Mouse (Mus musculus) ovary, adult 18-20 months (tissue): Measurements from ENCODE around the gene Atp2c2.

ENCODE experiments used
- DNase-seq: peaks from one replicate; pipeline ENCODE4 v3.0.0; 2022; ENCODE audit warnings: low spot score, mixed read lengths

Gene Atp2c2

GRCm38 (mm10) chr8:119702965-119703364 lies 3.2 kb downstream of the Atp2c2 start:
- no peak for DNase-seq

- DNase-seq = no peak
These were observed 7.3 kb downstream of the Atp2c2 start for GRCm38 (mm10) chr8:119707146-119707545.

DNA sequence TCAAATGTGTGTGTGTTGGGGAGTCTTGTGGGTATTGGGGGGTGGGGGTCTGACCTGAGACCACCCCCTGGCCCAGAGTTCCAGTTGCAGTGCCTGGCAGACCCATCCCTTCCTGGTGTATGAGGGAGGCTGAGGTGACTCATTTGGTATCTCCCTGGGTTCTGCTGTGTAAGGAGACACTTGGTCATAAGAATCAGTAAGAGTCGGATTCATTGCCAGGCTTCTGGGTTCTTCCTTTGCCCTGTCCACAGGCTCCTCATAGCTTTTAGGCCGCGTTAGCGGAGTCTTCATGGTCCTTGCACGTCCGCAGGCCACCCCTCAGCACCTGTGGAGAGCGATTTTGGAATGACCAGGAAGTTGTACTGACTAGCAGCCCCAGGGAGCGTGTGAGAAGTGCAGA lies 8.7 kb downstream of the Atp2c2 start:
- DNase-seq = no peak

DNA sequence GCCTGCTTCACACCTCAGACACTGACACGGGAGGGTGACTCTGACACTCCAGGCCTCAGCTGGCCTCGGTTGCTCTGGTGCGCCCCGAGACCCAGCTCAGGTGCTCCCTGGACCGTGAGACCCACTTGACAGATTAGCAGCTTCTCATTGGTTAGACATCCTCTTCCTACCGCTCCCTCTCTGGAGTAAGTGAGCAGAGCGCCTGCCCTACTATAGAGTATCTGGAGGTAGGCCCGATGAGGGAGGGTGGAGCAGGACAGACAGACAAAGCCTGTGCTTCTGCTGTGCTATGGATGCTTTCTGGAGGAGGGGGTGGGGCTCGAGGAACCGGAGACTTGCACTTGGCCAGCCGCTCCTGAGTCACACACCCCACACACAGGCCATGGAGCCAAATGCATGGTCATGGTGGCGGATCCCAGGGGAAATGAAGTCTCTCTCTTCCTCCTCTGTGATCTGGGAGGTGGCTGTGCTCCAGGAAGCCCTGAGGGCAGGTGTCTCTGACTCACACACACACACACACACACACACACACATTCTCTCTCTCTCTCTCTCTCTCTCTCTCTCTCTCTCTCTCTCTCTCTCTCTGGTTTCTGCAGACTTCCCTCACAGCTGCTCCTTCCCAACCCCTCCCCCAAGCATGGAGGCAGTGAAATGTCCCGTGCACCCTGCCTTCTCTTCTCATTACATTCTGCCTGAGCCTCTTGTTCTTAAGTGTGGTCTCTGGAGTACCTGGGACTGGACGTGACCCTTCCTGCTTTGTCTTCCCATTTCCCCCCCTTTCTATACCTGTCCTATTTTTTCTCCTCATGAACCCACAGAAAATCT lies 9.3 kb downstream of the Atp2c2 start:
- DNase-seq = no peak

- DNase-seq = no peak
These were observed 9.9 kb downstream of the Atp2c2 start for GRCm38 (mm10) chr8:119709703-119710093.

GRCm38 (mm10) chr8:119712226-119712625 lies 12.4 kb downstream of the Atp2c2 start:
- no peak for DNase-seq

DNA sequence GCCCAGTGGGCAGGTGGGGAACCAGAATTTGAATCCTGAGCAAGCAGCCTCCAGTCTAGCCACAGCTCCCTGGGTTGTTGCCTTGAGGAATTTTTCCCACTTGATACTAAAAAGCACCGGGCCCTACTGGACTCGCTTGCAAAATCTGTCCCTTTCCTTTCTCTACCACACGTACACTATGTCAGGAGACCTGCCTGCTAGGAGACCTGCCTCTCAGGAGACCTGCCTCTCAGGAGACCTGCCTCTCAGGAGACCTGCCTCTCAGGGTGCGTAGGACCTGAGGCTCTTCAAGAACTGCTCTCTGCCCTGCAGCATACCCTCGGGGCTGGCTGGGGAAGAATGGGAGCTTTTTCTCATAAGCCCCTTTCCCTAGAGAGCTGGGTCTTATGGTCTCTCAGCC lies 13.6 kb downstream of the Atp2c2 start:
- no peak for DNase-seq

DNA sequence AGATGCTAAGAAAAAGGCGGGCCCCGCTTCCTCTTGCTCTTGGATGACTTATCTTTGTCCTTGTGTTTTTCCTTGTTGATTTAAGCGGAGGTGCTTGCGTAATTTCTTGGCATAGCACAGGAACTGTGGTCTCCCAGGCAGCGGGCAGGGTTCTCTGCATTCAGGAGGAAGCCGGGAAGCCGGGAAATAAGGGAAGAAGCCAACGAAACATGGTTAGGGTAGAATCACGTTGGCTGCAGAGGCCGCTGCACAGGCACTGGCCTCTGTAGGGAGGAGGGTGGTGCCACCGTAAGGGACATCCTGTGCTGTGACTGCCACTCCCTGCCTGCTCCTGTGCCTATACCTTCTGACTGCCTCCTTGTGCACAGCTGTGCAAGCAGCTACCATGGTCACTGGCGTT lies 15.4 kb downstream of the Atp2c2 start:
- peak; percentile 71 for DNase-seq

GRCm38 (mm10) chr8:119716730-119717299 lies 17.0 kb downstream of the Atp2c2 start:
- no peak for DNase-seq

DNA sequence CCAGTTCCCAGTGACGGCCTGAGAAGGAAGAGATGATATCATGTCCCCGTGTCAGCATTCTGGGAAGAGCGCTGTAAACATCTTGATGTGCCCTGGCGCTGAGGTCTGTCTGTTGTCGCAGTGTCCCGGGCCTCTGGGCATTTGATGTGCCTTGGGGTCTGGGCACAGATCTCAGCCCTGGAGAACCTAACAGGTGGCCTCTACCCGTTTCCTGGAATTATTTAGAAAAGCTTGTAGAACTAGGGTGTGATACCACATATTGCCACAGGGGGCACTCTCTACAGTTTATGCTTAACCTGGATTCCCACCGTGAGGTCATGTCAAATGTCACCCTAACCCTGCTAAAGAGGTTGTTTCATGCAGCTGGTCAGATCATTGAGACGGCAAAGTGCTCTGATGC lies 18.0 kb downstream of the Atp2c2 start:
- DNase-seq = no peak

GRCm38 (mm10) chr8:119719011-119719501 lies 19.2 kb downstream of the Atp2c2 start:
- no peak for DNase-seq

DNA sequence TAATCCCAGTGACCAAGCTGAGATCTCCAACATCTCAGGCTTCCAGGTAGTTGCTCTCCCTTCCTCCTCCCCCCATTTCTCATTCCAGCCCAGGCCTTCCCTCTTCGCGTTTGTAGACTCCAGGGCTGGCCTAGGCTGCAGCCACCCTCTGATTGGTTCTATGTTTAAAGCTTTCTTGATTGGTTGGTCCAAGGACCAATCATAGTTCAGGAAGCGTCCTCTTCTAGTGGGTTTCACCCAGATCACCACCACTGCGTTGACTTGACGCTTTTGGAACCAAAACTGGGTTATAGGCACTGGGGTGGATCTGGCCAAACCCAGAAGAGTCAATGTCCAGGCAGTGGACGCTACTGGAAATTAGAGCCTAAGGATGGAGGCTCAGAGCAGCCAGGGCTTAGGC lies 22.5 kb downstream of the Atp2c2 start:
- no peak for DNase-seq

DNA sequence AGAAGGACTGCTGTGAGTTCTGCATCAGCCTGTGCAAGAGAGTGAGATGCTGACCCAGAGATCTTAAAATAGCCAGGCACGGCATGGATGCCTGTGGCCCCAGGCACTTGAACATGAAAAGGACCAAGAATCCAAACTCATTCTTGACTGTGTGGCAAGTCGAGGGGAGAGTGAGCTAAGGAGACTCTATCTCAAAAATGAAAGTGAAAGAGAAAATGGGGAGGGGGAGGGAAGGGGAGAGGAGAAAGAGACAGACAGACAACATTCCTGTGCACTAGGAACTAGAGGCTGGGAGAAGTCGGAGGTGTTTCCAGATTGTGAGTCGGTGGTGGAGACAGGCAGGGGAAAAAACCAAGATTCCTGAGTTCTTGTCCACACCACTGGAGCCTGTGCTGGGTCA lies 23.9 kb downstream of the Atp2c2 start:
- DNase-seq = no peak

DNA sequence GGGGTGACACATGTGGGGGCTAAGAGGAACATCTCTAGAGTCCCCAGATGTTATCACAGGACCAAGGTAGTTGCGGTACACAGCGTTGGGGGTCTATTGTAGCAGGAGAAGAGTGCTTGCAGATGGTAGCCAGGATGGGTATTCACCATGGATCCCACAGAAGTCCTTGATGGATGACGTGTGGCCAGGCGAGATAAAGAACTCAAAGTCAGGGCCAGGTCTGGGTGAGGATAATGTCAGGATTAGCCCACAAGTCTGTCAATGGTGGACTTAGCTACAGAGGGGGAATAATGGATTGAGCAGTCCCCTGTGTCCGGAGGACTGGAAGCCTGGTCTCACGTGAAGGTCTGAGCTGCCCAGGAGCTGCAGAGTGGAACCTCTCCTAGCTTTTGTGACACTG lies 24.8 kb downstream of the Atp2c2 start:
- DNase-seq = no peak

GRCm38 (mm10) chr8:119727093-119727492 lies 27.3 kb downstream of the Atp2c2 start:
- no peak for DNase-seq

DNA sequence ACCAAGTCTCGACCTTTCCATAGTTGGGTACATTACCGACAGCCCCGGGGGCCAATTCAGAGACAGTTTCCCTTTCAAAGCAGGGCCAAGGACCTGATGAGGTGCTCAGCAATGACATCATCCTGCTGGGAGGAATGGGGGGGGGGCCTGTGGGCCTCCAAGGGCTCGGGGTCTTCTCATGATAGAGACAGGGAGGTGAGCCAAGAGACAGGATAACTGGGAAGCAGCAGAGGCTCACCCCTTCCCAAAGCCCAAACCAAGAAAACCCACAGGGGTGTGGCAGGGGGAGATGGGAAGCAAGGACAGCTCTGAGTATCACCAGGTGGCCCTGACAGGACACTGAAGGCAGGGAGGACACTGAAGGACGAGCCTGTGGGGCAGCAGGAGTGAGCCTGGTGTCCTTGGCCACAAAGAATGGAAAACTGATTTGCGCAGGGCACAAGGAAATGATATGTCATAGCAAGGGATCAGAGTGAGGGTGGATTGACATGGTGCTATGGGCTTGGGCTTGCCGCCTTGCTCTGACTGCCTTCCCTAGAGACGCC lies 28.6 kb downstream of the Atp2c2 start:
- no peak for DNase-seq

DNA sequence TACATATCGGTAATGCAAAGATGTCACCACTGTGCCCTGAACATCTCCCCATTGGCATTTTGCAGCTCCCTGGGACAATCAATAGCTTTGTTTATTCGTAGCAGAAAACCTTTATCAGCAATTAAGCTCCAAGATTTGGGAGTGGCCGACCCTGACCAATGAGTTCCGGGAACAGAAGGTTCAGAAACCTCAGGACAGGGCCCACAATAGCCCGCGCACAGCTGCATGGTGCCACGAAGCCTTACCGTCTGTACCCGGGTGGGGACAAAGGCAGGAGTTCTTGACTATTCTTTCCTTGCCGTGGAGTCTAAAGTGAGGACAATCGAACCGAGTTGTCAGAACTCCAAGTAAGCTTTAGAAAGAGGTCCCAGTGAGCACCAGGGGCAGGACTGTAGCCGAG lies 32.3 kb downstream of the Atp2c2 start:
- DNase-seq = no peak

- DNase-seq = no peak
These were observed 36.6 kb downstream of the Atp2c2 start for GRCm38 (mm10) chr8:119736348-119736917.

GRCm38 (mm10) chr8:119737093-119737900 lies 37.5 kb downstream of the Atp2c2 start:
- no peak for DNase-seq

- no peak for DNase-seq
These were observed 38.5 kb downstream of the Atp2c2 start for GRCm38 (mm10) chr8:119738129-119738907.

DNA sequence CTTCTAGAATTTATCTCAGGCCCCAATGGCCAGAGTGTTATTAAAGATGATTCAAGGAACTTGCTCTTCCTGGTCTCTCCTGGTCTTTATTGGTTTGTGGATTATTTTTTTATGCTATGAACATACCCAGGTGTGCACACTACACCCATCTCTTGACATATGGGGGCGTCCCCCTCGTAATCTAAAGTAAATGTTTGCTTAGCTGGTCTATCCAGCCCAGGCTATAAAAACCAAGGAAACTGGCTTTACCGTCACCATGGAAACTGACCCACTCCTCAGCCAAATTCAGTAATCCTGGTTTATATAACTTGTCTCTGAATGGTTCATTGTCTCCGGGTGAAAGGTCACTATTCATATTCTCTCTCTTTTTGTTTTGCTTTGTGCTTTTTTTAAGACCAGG lies 40.8 kb downstream of the Atp2c2 start:
- no peak for DNase-seq
